Mouse (Mus musculus) olfactory bulb, adult 2 months (tissue): ENCODE measurements at regions not wholly inside any gene's neighbourhood (a gene's known extent, or its start where the extent isn't known, plus 50 kb on each side); places are given as distances from the start of the nearest gene placed in this dataset.

ENCODE experiments used
- H3K27ac ChIP-seq: fragments of 200-500 bp; 2 replicates; pipeline ENCODE4 v1.5.1; 2012; ENCODE audit warnings: low read depth, low read length; ENCODE audit not compliant: insufficient read depth
- H3K4me1 ChIP-seq: fragments of 200-500 bp; 2 replicates; pipeline ENCODE4 v1.6.1; 2012; ENCODE audit warnings: low read length; ENCODE audit not compliant: control insufficient read depth, insufficient read depth
- H3K4me3 ChIP-seq: fragments of 200-500 bp; 2 replicates; pipeline ENCODE4 v1.5.1; 2012; ENCODE audit warnings: mild to moderate bottlenecking, low read depth, low read length, moderate library complexity; ENCODE audit not compliant: insufficient read depth
- CTCF ChIP-seq: fragments of 200-500 bp; IDR thresholded peaks from 2 replicates; pipeline ENCODE4 v1.5.1; 2012; ENCODE audit warnings: low read depth, mild to moderate bottlenecking, low read length, moderate library complexity; ENCODE audit not compliant: insufficient read depth
- POLR2A ChIP-seq: fragments of 200-500 bp; IDR thresholded peaks from 2 replicates; pipeline ENCODE4 v1.6.1; 2012; ENCODE audit warnings: mild to moderate bottlenecking, low read depth, low read length, moderate library complexity; ENCODE audit not compliant: insufficient read depth
- WGBS: fragments of 180-500 bp; shearing (Covaris S2); methylation state at CpG from one replicate; pipeline ENCODE4 v1.1.7; 2018; 5-methylcytosine and 5-hydroxymethylcytosine counted together

- Histone ChIP-seq H3K27ac (no peak overlapping the region), H3K4me1 (no peaks in the 10 kb centered on the region), H3K4me3 (no peak overlapping the region)
- TF ChIP-seq CTCF (no peak), POLR2A (no peak)
- 85% methylated on average over 21 of the region's 21 CpGs for WGBS
Measured at GRCm38 (mm10) chr14:105392079-105392813, 133.9 kb downstream of the Ndfip2 start.

- no peaks in the 10 kb centered on the region for H3K4me1 ChIP-seq
- no peak for TF ChIP-seq POLR2A
- no peak for TF ChIP-seq CTCF
- H3K27ac ChIP-seq: no peak overlapping the region
- H3K4me3 ChIP-seq: no peak overlapping the region
- WGBS: 92% methylated on average over 11 of the region's 11 CpGs
Measured at GRCm38 (mm10) chr14:105391430-105391829, 133.1 kb downstream of the Ndfip2 start.

GRCm38 (mm10) chr14:105385119-105385518, 126.7 kb downstream of the Ndfip2 start:
- Histone ChIP-seq H3K27ac (no peak overlapping the region), H3K4me1 (no peaks in the 10 kb centered on the region), H3K4me3 (no peak overlapping the region)
- TF ChIP-seq POLR2A (no peak), CTCF (no peak)
- 89% methylated on average over 4 of the region's 4 CpGs for WGBS

GRCm38 (mm10) chr14:105383382-105383781, 125.0 kb downstream of the Ndfip2 start:
- no peak for TF ChIP-seq CTCF
- TF ChIP-seq POLR2A: no peak
- WGBS: 89% methylated on average over 5 of the region's 5 CpGs
- no peak overlapping the region for H3K4me3 ChIP-seq
- H3K4me1 ChIP-seq: no peaks in the 10 kb centered on the region
- H3K27ac ChIP-seq: no peak overlapping the region

- 83% methylated on average over 4 of the region's 4 CpGs for WGBS
- TF ChIP-seq POLR2A (no peak), CTCF (no peak)
- no peak overlapping the region for H3K4me3 ChIP-seq
- no peaks in the 10 kb centered on the region for H3K4me1 ChIP-seq
- no peak overlapping the region for H3K27ac ChIP-seq
Measured at GRCm38 (mm10) chr14:105380101-105380500, 121.7 kb downstream of the Ndfip2 start.

GRCm38 (mm10) chr14:105377770-105378169, 119.4 kb downstream of the Ndfip2 start:
- Histone ChIP-seq H3K4me1 (no peaks in the 10 kb centered on the region), H3K4me3 (no peak overlapping the region), H3K27ac (no peak overlapping the region)
- WGBS: 58% methylated on average over 5 of the region's 5 CpGs
- TF ChIP-seq POLR2A (no peak), CTCF (no peak)

GRCm38 (mm10) chr14:105377035-105377621, 118.8 kb downstream of the Ndfip2 start:
- no peak overlapping the region; the same call in 1 of the 2 replicates for H3K27ac ChIP-seq
- H3K4me1 ChIP-seq: no peaks in the 10 kb centered on the region
- no peak for TF ChIP-seq CTCF
- TF ChIP-seq POLR2A: no peak
- H3K4me3 ChIP-seq: no peak overlapping the region
- 89% methylated on average over 4 of the region's 4 CpGs for WGBS

- Histone ChIP-seq H3K27ac (no peak overlapping the region), H3K4me3 (no peak overlapping the region), H3K4me1 (no peaks in the 10 kb centered on the region)
- TF ChIP-seq POLR2A (no peak), CTCF (no peak)
- whole genome bisulfite sequencing: 86% methylated on average over 5 of the region's 5 CpGs
Measured at GRCm38 (mm10) chr14:105369637-105370435, 111.5 kb downstream of the Ndfip2 start.

GRCm38 (mm10) chr14:105360530-105360929, 102.2 kb downstream of the Ndfip2 start:
- 82% methylated on average over 6 of the region's 6 CpGs for WGBS
- no peak overlapping the region for H3K4me3 ChIP-seq
- H3K4me1 ChIP-seq: no peaks in the 10 kb centered on the region
- H3K27ac ChIP-seq: no peak overlapping the region
- TF ChIP-seq CTCF: no peak
- no peak for TF ChIP-seq POLR2A
